Mouse (Mus musculus): ENCODE measurements around the gene Smyd5.
A peak's percentile ranks its signal among the peaks of the same experiment; 100 is the strongest.

The Smyd5 gene

GRCm38 (mm10) chr6:85431842-85432431 lies at the start of gene Smyd5:
Gene Smyd5 (plus strand): TSS chr6:85431989.
- DNase-seq = peak; percentile 90

- no peak for DNase-seq
These were observed 49.0 kb upstream of the Smyd5 start for GRCm38 (mm10) chr6:85382791-85383190.

GRCm38 (mm10) chr6:85388608-85389007 lies 43.2 kb upstream of the Smyd5 start:
- DNase-seq = no peak

- DNase-seq = peak; percentile 65
These were observed 40.0 kb upstream of the Smyd5 start for GRCm38 (mm10) chr6:85391803-85392202.

- DNase-seq = no peak
These were observed 36.4 kb upstream of the Smyd5 start for GRCm38 (mm10) chr6:85395360-85395759.

DNA sequence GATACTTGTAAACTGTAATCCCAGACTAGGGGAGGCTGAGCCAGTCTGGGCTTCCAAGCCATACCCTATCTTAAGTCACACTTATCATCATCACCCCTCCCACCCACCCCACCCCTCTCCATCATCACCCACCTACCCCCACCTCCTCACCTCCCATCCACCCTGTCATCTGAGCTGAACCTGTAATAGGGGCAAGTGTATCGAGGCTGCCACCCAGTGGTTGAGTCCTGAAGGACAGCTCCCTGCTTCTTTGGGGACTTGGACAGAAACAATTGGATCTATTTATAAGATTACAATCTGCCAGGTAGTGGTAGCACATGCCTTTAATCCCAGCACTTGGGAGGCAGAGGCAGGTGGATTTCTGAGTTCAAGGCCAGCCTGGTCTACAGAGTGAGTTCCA lies 34.6 kb upstream of the Smyd5 start:
- DNase-seq = peak; percentile 31

DNA sequence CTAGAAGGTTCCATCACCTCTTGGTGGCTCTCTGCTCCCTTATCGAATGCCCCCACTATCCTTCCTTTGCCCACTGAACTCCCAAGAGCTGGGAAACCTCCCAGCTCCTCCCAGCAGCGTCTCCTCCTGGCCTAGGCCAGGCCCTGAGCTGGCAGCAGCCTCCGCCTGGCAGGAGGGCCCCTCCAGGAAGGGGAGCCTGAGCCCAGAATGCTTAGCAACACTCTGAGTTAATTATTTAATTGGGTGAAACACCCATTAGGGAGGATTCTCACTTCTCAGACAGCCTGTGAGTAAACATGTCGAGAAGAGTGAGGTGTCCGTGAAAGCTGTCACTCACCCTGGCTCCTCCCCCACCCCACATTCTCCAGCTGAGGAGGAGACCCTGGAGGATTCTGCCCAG lies 32.1 kb upstream of the Smyd5 start:
- no peak for DNase-seq

GRCm38 (mm10) chr6:85402613-85403012 lies 29.2 kb upstream of the Smyd5 start:
- no peak for DNase-seq

GRCm38 (mm10) chr6:85403039-85403438 lies 28.8 kb upstream of the Smyd5 start:
- no peak for DNase-seq

DNA sequence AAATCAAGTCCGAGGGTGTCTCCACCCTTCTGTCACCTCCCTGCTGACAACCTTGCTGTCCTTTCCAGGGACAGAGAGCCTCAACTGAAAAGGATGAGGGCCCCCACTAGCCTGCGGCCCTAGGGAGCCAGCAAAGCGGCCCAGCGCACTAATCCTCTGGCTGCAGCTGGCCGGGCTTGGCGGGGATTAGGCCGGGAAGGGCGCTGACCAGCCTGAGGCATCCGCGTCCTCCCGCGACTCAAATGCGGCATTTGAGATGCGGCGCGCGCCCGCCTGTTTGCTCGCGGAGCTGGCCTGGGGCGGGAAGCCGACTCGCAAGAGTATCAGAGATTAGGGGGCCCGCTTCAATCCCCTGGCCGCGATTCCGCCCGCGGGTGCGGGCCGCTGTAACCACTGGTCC lies 22.8 kb upstream of the Smyd5 start:
- DNase-seq = no peak

DNA sequence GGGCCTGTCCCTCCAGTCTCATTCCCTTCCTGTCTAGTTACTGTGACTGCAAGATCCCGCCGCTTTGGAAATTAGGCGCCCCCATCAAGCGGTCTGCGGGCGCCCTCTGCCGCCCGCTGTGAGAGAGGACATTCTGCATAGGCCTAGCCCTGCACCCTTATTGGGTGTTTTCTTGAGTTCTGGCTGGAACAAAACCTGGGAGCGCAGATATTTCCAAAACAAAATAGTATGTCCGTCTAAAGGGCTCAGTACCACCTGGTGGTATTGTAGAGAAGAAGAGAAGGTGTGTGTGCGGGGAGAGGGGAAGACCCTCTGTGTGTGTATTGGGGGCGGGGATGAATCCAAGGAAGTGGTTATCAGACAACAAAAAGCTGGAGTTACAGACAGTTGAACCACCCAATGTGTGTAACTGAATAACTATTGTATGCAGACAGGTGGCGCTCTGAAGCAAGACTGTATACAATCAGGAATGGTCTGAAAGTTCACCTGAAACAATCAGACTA lies 21.0 kb upstream of the Smyd5 start:
- peak; percentile 69 for DNase-seq

DNA sequence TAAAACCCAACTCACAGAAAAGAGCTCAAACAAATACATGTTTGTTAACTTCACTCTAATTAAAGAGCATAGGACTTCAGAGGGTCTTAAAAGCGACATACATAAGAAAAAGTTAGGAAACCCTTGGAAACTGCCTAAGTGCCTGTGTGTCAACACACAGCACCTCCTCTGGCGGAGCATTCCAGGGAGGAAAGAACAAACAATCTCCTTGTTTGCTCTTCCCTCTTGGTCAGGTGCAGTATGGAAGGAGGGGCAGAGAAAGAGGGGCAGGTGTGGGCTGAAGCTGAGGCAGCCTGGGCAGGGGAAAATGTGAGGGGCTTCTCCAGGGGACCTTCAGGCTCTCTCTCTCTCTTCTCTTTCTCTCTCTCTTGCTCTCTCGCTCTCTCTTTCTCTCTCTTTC lies 16.0 kb upstream of the Smyd5 start:
- no peak for DNase-seq

DNA sequence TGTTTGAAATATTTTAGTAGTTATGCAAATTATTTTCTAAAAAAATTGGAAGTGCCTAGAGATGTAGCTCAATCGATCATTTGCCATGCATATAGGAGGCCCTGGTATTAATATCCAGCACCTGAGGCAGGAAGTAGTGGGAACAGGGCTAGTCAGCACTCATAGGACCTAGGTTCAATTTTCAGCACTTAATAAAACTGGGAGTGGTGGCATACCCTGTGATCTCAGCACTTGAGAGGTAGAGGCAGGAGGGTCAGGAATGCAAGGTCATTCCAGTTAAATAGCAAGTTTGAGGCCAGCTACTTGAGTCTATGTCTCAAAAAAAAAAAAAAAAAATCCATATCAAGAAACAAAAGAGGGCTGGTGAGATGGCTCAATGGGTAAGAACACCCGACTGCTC lies 12.6 kb upstream of the Smyd5 start:
- no peak for DNase-seq

- DNase-seq = no peak
These were observed 7.9 kb upstream of the Smyd5 start, which contains the start of gene Noto for GRCm38 (mm10) chr6:85423836-85424379. Gene Noto (plus strand): TSS chr6:85423886.

- DNase-seq = no peak
These were observed 431 bp upstream of the Smyd5 start for GRCm38 (mm10) chr6:85431274-85431841.

GRCm38 (mm10) chr6:85433865-85434264 lies 2.1 kb downstream of the Smyd5 start:
- DNase-seq = no peak

DNA sequence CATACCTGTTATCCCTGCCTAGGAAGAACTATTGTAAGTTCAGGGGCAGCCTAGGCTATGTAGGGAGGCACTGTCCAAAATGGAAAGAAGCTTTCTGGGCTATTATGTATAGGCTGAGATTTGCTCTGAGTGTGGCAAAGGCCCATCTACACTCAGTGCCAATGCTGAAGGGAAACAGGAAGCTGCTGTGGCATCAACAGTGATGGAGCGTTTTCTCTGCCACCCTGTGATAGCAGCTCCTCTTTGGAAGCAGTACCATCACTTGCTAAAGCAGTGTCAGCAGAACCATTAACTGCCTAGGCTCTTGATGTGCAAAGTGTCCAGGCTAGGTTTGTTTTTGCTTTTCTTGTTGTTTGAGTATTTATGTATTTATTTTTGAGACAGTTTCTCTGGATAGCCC lies 4.4 kb downstream of the Smyd5 start:
- DNase-seq = no peak

DNA sequence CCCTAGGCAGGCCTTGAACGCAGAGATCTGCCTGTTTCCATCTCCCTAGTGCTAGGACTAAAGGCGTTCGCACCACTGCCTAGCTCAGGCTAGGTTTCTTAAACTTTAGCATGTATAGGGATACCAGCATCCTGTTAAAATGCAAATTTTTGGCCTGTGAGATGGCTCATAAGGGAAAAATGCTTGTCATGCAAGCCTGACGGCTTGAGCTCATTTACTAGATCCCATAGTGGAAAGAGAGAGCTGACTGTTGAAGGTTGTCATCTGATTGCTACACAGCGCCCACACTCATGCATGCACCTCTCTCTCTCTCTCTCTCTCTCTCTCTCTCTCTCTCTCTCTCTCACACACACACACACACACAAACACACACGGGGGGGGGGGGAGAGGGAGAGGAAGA lies 4.8 kb downstream of the Smyd5 start:
- DNase-seq = no peak

- DNase-seq = no peak
These were observed 9.4 kb downstream of the Smyd5 start for GRCm38 (mm10) chr6:85441142-85441541.

DNA sequence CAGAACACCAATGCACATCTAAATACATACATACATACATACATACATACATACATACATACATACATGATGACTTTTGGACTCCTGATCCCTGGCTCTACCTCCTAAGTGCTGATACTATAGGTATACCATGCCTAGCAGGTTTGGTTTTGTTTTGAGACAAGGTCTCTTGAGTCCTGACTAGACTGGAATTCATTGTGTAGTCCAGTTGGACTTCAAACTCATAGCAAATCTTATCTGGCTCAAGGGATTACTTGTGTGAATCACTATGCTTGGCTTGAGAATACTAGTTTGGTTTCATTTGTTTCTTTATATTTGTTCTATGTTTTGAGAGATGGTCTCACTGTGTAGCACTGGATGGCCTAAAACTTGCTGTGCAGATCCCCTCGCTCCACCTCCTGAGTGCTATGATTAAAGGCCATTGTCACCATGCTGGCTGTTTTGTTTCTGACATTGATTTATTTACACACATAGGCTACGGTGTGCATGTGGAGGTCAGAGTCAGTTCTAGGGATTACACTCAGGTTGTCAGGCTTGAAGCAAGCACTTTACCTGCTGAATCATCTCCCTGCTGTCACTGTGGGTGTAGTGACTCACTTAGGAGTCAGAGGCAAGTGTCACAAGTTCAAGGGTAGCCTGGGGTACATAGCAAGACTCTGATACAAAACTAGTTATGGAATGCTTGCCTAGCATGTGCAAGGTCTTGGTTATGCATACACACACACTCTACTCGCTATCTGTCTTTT lies 11.9 kb downstream of the Smyd5 start:
- DNase-seq = no peak

- DNase-seq = no peak
These were observed 12.6 kb downstream of the Smyd5 start for GRCm38 (mm10) chr6:85444266-85444965.

DNA sequence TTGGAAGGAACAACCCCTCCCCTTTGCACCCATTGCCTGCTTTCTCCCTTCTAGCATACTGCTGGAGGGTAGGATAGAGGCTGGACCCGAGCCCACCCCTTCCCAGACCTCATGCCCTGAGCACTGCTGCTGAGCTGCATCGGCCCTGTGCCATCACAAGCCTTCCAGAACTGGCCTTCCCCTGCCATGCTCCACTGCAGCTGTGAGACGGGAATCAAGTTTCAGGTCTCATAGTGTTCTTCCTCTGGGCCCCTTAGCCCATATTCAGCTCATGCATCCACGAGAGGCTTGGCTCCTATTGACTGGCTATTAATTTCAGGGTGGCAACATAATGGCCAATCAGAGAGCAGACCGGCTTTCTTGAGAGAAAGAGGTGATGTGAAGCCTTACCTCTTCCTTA lies 13.5 kb downstream of the Smyd5 start:
- no peak for DNase-seq

DNA sequence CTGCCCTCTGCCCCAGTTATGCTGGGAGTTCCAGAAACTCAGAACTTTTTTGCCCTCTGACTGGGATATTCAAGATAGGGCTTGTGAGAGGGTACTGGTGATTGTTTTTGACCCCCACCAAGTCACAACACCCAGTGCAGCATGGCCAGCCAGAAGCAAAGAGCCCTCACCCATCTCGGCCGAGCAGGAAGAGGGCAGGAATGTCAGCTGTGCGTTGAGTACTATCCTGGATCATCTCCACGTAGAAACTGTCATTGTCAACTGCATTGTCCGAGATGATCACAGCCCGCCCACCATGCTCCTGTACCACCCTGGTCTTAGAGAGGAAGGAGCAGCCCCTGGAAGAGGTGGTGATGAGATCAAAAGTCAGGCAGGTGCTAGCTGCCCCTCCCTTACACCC lies 15.6 kb downstream of the Smyd5 start:
- DNase-seq = no peak

Measured in liver (tissue).